Mouse (Mus musculus) forebrain, embryonic 15.5 days (tissue): ENCODE data around the gene Lrrc56. TPM values are rescaled to one million over a fixed set of nuclear protein-coding genes. Genes with fewer than 3 reads are reported as not detected.

Experiments used
- ATAC-seq: fragments of 200-750 bp; cut with Nextera tagmentation; replicated peaks from 2 replicates; pipeline ENCODE4 v1.8.0; 2017; ENCODE audit warnings: mild to moderate bottlenecking, moderate TSS enrichment, moderate library complexity
- H3K27ac ChIP-seq: fragments of 300-500 bp; sonication (generic); replicated peaks from 2 replicates; pipeline ENCODE4 v1.5.1; 2015; ENCODE audit warnings: mild to moderate bottlenecking, inconsistent platforms
- H3K27me3 ChIP-seq: fragments of 300-500 bp; sonication (generic); 2 replicates; pipeline ENCODE4 v1.6.1; 2015; ENCODE audit warnings: inconsistent platforms
- H3K36me3 ChIP-seq: fragments of 300-500 bp; sonication (generic); 2 replicates; pipeline ENCODE4 v1.6.1; 2015; ENCODE audit warnings: mild to moderate bottlenecking, inconsistent platforms
- H3K4me1 ChIP-seq: fragments of 300-500 bp; sonication (generic); 2 replicates; pipeline ENCODE4 v1.6.1; 2015; ENCODE audit warnings: inconsistent platforms
- H3K4me2 ChIP-seq: fragments of 300-500 bp; sonication (generic); replicated peaks from 2 replicates; pipeline ENCODE4 v1.6.1; 2015; ENCODE audit warnings: mild to moderate bottlenecking, inconsistent platforms
- H3K4me3 ChIP-seq: fragments of 300-500 bp; sonication (generic); 2 replicates; pipeline ENCODE4 v1.5.1; 2015; ENCODE audit warnings: mild to moderate bottlenecking, inconsistent platforms
- H3K9ac ChIP-seq: fragments of 300-500 bp; sonication (generic); replicated peaks from 2 replicates; pipeline ENCODE4 v1.6.1; 2015; ENCODE audit warnings: mild to moderate bottlenecking, inconsistent platforms
- H3K9me3 ChIP-seq: fragments of 300-500 bp; sonication (generic); 2 replicates; pipeline ENCODE4 v1.6.1; 2016; ENCODE audit warnings: inconsistent platforms
- WGBS: fragments of 180-500 bp; shearing (Covaris S2); methylation state at CpG from one replicate; pipeline ENCODE4 v1.1.7; 2015; ENCODE audit warnings: mixed read lengths; 5-methylcytosine and 5-hydroxymethylcytosine counted together
- polyA plus RNA-seq: library from polyadenylated mRNA; unstranded; fragments of >200 nt; fragmentation: Nextera tagmentation; extraction: Ambion mirVana; gene quantifications from 2 replicates; pipeline ENCODE4 v1.2.1, GENCODE M21; 2015

Lrrc56 gene
- polyA plus RNA-seq, 1 experiment from 2014 or later: 12.7 TPM

GRCm38 (mm10) chr7:141194409-141194808 lies 452 bp downstream of the Lrrc56 start:
- H3K4me3 ChIP-seq: peak overlapping the region; percentile 97
- H3K27me3 ChIP-seq: no peaks in the 10 kb centered on the region
- peak overlapping the region; percentile 54 for H3K9ac ChIP-seq
- peak overlapping the region; percentile 100 for H3K4me2 ChIP-seq
- peaks cover 31% of the 10 kb centered on the region for H3K4me1 ChIP-seq
- ATAC-seq: no peak
- WGBS: under 1% methylated on average over 23 of the region's 23 CpGs
- peaks cover 26% of the 10 kb centered on the region for H3K36me3 ChIP-seq
- H3K27ac ChIP-seq: peak overlapping the region; percentile 84
- no peaks in the 10 kb centered on the region for H3K9me3 ChIP-seq

GRCm38 (mm10) chr7:141194830-141195229 lies 873 bp downstream of the Lrrc56 start:
- ATAC-seq: peak; percentile 39
- H3K4me2 ChIP-seq: peak overlapping the region; percentile 100
- under 1% methylated on average over 28 of the region's 28 CpGs for WGBS
- H3K9me3 ChIP-seq: no peaks in the 10 kb centered on the region
- peak overlapping the region; percentile 97 for H3K4me3 ChIP-seq
- H3K27me3 ChIP-seq: no peaks in the 10 kb centered on the region
- H3K36me3 ChIP-seq: peaks cover 22% of the 10 kb centered on the region
- peak overlapping the region; percentile 84 for H3K27ac ChIP-seq
- peak overlapping the region; percentile 54 for H3K9ac ChIP-seq
- peaks cover 31% of the 10 kb centered on the region for H3K4me1 ChIP-seq

- Histone ChIP-seq H3K4me3 (no peak overlapping the region; the same call in 1 of the 2 replicates), H3K27ac (no peak overlapping the region), H3K9me3 (no peaks in the 10 kb centered on the region), H3K9ac (peak overlapping the region; percentile 48; the same call in 1 of the 2 replicates), H3K4me1 (peaks cover 31% of the 10 kb centered on the region), H3K4me2 (peak overlapping the region; percentile 100; the same call in 1 of the 2 replicates), H3K36me3 (peaks cover 13% of the 10 kb centered on the region), H3K27me3 (no peaks in the 10 kb centered on the region)
- 94% methylated on average over 2 of the region's 2 CpGs for WGBS
- no peak for ATAC-seq
These were observed 1.8 kb downstream of the Lrrc56 start for GRCm38 (mm10) chr7:141195754-141196153.

- no peak overlapping the region for H3K4me3 ChIP-seq
- ATAC-seq: no peak
- no peaks in the 10 kb centered on the region for H3K9me3 ChIP-seq
- WGBS: 94% methylated on average over 8 of the region's 8 CpGs
- H3K27me3 ChIP-seq: no peaks in the 10 kb centered on the region
- no peak overlapping the region for H3K9ac ChIP-seq
- H3K27ac ChIP-seq: no peak overlapping the region
- H3K4me2 ChIP-seq: no peak overlapping the region
- H3K36me3 ChIP-seq: 0 out of 2 replicates have a peak, but pooled peaks cover 4% of the 10 kb centered on the region
- peaks cover 30% of the 10 kb centered on the region for H3K4me1 ChIP-seq
These were observed 2.8 kb downstream of the Lrrc56 start for GRCm38 (mm10) chr7:141196619-141197282.

GRCm38 (mm10) chr7:141198121-141198520 lies 4.2 kb downstream of the Lrrc56 start:
- Histone ChIP-seq H3K9me3 (no peaks in the 10 kb centered on the region), H3K27ac (no peak overlapping the region), H3K36me3 (no peaks in the 10 kb centered on the region), H3K9ac (no peak overlapping the region), H3K27me3 (no peaks in the 10 kb centered on the region), H3K4me3 (no peak overlapping the region), H3K4me2 (no peak overlapping the region), H3K4me1 (peaks cover 16% of the 10 kb centered on the region)
- 97% methylated on average over 4 of the region's 4 CpGs for WGBS
- no peak for ATAC-seq

GRCm38 (mm10) chr7:141204546-141204945 lies 10.6 kb downstream of the Lrrc56 start:
- H3K36me3 ChIP-seq: no peaks in the 10 kb centered on the region
- H3K4me3 ChIP-seq: no peak overlapping the region
- no peak overlapping the region for H3K9ac ChIP-seq
- no peak overlapping the region for H3K27ac ChIP-seq
- no peaks in the 10 kb centered on the region for H3K9me3 ChIP-seq
- 81% methylated on average over 3 of the region's 3 CpGs for WGBS
- no peaks in the 10 kb centered on the region for H3K27me3 ChIP-seq
- H3K4me2 ChIP-seq: no peak overlapping the region
- no peak for ATAC-seq
- no peaks in the 10 kb centered on the region for H3K4me1 ChIP-seq

- Histone ChIP-seq H3K4me2 (no peak overlapping the region), H3K27me3 (no peaks in the 10 kb centered on the region), H3K27ac (no peak overlapping the region), H3K9me3 (no peaks in the 10 kb centered on the region), H3K9ac (no peak overlapping the region), H3K36me3 (no peaks in the 10 kb centered on the region), H3K4me3 (no peak overlapping the region), H3K4me1 (no peaks in the 10 kb centered on the region)
- ATAC-seq: no peak
- WGBS: 91% methylated on average over 5 of the region's 5 CpGs
These were observed 11.5 kb downstream of the Lrrc56 start for GRCm38 (mm10) chr7:141205504-141205903.

DNA sequence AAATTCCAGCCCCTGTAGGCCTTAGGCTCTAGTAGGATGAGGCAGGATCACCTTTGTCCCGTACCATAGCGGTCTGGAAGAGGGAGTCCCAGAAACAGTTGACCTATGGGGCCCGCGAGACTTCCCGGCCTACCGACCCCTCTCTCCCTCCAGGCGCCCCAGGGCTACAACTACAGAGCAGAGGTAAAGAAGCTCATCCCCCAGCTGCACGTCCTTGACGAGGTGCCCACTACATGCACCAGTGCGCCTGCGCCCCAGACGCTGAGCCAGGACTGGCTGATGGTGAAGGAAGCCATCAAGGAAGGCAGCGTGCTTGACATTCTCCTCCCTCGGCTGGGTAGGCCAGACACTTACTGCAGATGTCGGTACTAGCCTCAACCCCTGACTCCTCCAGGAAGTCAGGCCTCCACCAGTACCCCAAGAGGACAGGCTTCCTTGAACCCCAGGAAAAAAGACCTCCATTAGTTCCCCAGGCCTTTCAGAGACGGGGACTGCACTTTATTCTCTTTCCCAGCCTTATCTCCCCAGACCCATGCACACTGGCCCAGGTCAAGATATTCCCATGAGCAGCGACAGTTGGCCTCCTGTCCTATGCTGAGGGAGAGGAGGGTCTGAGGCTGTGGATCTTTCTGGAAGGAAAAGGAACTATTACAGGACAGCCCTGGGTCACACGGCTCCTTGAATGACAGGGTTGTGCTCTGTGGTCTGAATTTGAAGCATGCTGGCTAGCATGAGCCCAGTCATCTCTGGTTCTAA lies 12.4 kb downstream of the Lrrc56 start:
- 94% methylated on average over 18 of the region's 18 CpGs for WGBS
- H3K27ac ChIP-seq: no peak overlapping the region

GRCm38 (mm10) chr7:141209526-141209925 lies 15.6 kb downstream of the Lrrc56 start:
- no peak overlapping the region for H3K4me2 ChIP-seq
- H3K4me3 ChIP-seq: no peak overlapping the region
- no peaks in the 10 kb centered on the region for H3K4me1 ChIP-seq
- no peak for ATAC-seq
- H3K27ac ChIP-seq: no peak overlapping the region
- WGBS: 76% methylated on average over 3 of the region's 3 CpGs
- H3K36me3 ChIP-seq: no peaks in the 10 kb centered on the region
- no peaks in the 10 kb centered on the region for H3K9me3 ChIP-seq
- no peaks in the 10 kb centered on the region for H3K27me3 ChIP-seq
- no peak overlapping the region for H3K9ac ChIP-seq

More for the DNA sequence above, 12.4 kb downstream of the Lrrc56 start:
- Histone ChIP-seq H3K36me3 (no peaks in the 10 kb centered on the region), H3K9ac (no peak overlapping the region), H3K27me3 (no peaks in the 10 kb centered on the region), H3K4me2 (no peak overlapping the region), H3K4me3 (no peak overlapping the region), H3K9me3 (no peaks in the 10 kb centered on the region), H3K4me1 (no peaks in the 10 kb centered on the region)
- no peak for ATAC-seq

DNA sequence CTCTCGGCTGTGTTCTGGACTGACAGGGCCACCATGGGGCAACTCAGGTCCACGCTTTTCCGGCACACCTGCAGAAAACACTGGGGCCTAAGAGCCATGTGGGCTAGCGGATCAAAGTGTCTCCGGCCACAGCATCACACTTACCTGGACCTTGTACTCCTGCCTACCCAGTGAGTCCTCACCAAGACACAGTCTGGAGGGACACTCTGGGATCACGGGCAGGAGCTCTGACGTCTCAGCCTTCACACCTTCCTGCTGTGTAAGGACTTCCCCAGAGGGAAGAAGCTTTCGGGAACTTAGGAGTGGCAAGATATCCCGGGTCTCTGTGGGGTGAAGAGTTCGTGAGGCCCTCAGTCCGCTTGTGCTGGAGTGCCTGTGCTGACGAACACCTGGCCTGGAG lies 16.2 kb downstream of the Lrrc56 start:
- no peak overlapping the region for H3K27ac ChIP-seq
- H3K36me3 ChIP-seq: no peaks in the 10 kb centered on the region
- no peaks in the 10 kb centered on the region for H3K27me3 ChIP-seq
- peaks cover 5% of the 10 kb centered on the region for H3K4me1 ChIP-seq
- H3K9ac ChIP-seq: no peak overlapping the region
- H3K9me3 ChIP-seq: no peaks in the 10 kb centered on the region
- H3K4me2 ChIP-seq: no peak overlapping the region
- ATAC-seq: no peak
- H3K4me3 ChIP-seq: no peak overlapping the region
- 87% methylated on average over 12 of the region's 12 CpGs for WGBS

DNA sequence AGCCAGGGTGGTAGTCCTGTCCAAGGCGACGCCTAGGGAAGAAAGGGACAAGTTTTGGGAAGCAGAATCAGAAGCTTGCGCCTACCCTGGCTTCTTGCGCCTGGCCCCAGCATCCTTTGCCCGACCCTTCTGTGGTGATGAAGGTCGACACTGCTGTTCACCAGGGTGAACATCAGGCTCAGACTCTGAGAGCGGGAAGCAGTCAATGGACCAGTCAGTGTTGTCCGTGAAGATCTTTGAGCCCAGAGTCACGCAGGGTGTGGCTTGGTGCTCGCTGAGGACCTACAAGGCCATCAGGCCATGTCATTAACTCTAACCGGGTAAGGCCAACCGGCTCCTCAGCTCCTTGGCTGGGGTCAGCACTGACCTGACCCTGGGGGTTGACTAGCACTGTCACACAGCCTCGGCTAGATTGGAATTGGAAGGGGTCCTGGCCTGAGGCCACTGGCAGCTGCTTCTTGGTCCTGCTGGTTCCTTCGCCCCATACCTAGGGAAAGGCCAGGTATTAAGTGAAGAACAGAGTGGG lies 16.7 kb downstream of the Lrrc56 start:
- Histone ChIP-seq H3K27me3 (no peaks in the 10 kb centered on the region), H3K4me2 (no peak overlapping the region), H3K9ac (no peak overlapping the region), H3K4me1 (peaks cover 7% of the 10 kb centered on the region), H3K36me3 (no peaks in the 10 kb centered on the region), H3K4me3 (no peak overlapping the region), H3K9me3 (no peaks in the 10 kb centered on the region), H3K27ac (no peak overlapping the region)
- WGBS: 91% methylated on average over 14 of the region's 14 CpGs
- no peak for ATAC-seq

DNA sequence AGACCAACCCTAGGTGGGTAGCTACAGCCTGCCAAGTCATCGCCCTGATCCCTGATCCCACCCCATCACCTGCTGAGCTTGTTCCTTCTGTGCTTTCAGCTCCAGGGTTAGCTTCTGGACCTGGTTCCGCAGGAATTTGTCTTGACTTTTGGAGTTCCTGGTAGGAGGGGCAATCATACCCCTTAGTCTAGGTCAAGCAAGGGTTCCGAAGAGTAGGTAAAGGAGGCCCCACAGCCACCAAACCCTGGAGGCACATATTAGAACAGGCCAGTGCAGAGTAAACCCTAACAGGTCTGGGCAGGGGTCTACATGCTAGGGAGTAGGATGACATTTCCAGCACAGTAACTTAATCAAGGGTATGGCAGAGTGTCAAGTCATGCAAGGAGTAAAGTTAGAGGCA lies 19.2 kb downstream of the Lrrc56 start:
- no peaks in the 10 kb centered on the region for H3K9me3 ChIP-seq
- WGBS: 88% methylated on average over 3 of the region's 3 CpGs
- no peak overlapping the region for H3K27ac ChIP-seq
- peaks cover 19% of the 10 kb centered on the region for H3K4me1 ChIP-seq
- H3K4me3 ChIP-seq: no peak overlapping the region
- ATAC-seq: no peak
- H3K36me3 ChIP-seq: no peaks in the 10 kb centered on the region
- no peak overlapping the region for H3K4me2 ChIP-seq
- no peaks in the 10 kb centered on the region for H3K27me3 ChIP-seq
- H3K9ac ChIP-seq: no peak overlapping the region
